Mouse (Mus musculus) spleen, postnatal 10 days (tissue): ENCODE data around the gene Mfsd4b2.
"Not testable (repeated sequence)": the region's sequence is repeated elsewhere in the genome, so short reads cannot be mapped to it uniquely, and the experiment has no call there.

Experiments
- DNase-seq, 2 experiments: peaks; one replicate each; pipeline ENCODE4 v3.0.0; 2021 to 2022; ENCODE audit warnings: low spot score in 2 of 2

The Mfsd4b2 gene

GRCm38 (mm10) chr10:39926616-39927139 lies at the start of gene Mfsd4b2:
Gene Mfsd4b2, minus strand, starts transcription at chr10:39926923.
- DNase-seq, result no peak

- DNase-seq, result no peak
These were observed 49.0 kb upstream of the Mfsd4b2 start for GRCm38 (mm10) chr10:39975771-39976170.

GRCm38 (mm10) chr10:39974982-39975381 lies 48.3 kb upstream of the Mfsd4b2 start:
- no peak for DNase-seq

- DNase-seq, result no peak
These were observed 40.8 kb upstream of the Mfsd4b2 start for GRCm38 (mm10) chr10:39967512-39967911.

GRCm38 (mm10) chr10:39961906-39962305 lies 35.2 kb upstream of the Mfsd4b2 start:
- DNase-seq, result no peak

GRCm38 (mm10) chr10:39960441-39960822 lies 33.7 kb upstream of the Mfsd4b2 start:
- no peak for DNase-seq

GRCm38 (mm10) chr10:39959761-39960440 lies 33.2 kb upstream of the Mfsd4b2 start, which contains the start of gene Mfsd4b3:
Gene Mfsd4b3, minus strand, starts transcription at chr10:39960153.
- peak; percentile 65 to 91 for DNase-seq

- DNase-seq, result no peak
These were observed 31.5 kb upstream of the Mfsd4b2 start for GRCm38 (mm10) chr10:39958266-39958665.

GRCm38 (mm10) chr10:39956340-39956878 lies 29.7 kb upstream of the Mfsd4b2 start:
- no peak for DNase-seq

- DNase-seq, result no peak
These were observed 28.4 kb upstream of the Mfsd4b2 start for GRCm38 (mm10) chr10:39955163-39955562.

- no peak for DNase-seq
These were observed 22.7 kb upstream of the Mfsd4b2 start for GRCm38 (mm10) chr10:39949377-39949954.

GRCm38 (mm10) chr10:39947195-39947594 lies 20.5 kb upstream of the Mfsd4b2 start:
- not testable (repeated sequence) for DNase-seq

GRCm38 (mm10) chr10:39936553-39936952 lies 9.8 kb upstream of the Mfsd4b2 start:
- DNase-seq, result no peak

GRCm38 (mm10) chr10:39924556-39924955 lies 2.2 kb downstream of the Mfsd4b2 start:
- not testable (repeated sequence) for DNase-seq

GRCm38 (mm10) chr10:39912616-39913015 lies 14.1 kb downstream of the Mfsd4b2 start:
- DNase-seq, result no peak

- no peak for DNase-seq
These were observed 17.8 kb downstream of the Mfsd4b2 start for GRCm38 (mm10) chr10:39908768-39909441.

- DNase-seq, result no peak
These were observed 19.7 kb downstream of the Mfsd4b2 start for GRCm38 (mm10) chr10:39906799-39907658.

GRCm38 (mm10) chr10:39904191-39904590 lies 22.5 kb downstream of the Mfsd4b2 start:
- DNase-seq, result no peak

- DNase-seq, result peak; percentile 45 to 80
These were observed 27.8 kb downstream of the Mfsd4b2 start, which contains the start of gene Mfsd4b4 for GRCm38 (mm10) chr10:39898874-39899371. Gene Mfsd4b4, minus strand, starts transcription at chr10:39899238.

- no peak for DNase-seq
These were observed 30.2 kb downstream of the Mfsd4b2 start for GRCm38 (mm10) chr10:39896503-39896902.
